Mouse (Mus musculus): ENCODE results near the gene Selenoi.
"Not testable (repeated sequence)": the region's sequence is repeated elsewhere in the genome, so short reads cannot be mapped to it uniquely, and the experiment has no call there.

Gene Selenoi

GRCm38 (mm10) chr5:30232271-30232971 lies at the start of gene Selenoi:
Gene Selenoi, plus strand, starts transcription at chr5:30232581.
- peak; percentile 98 to 99 for DNase-seq (ENCODE audit: low spot score in 2 of 2)

GRCm38 (mm10) chr5:30187687-30188485 lies 44.5 kb upstream of the Selenoi start:
- no peak for DNase-seq (ENCODE audit: low spot score in 2 of 2)

GRCm38 (mm10) chr5:30192452-30192851 lies 39.9 kb upstream of the Selenoi start:
- DNase-seq (ENCODE audit: low spot score in 2 of 2): no peak

DNA sequence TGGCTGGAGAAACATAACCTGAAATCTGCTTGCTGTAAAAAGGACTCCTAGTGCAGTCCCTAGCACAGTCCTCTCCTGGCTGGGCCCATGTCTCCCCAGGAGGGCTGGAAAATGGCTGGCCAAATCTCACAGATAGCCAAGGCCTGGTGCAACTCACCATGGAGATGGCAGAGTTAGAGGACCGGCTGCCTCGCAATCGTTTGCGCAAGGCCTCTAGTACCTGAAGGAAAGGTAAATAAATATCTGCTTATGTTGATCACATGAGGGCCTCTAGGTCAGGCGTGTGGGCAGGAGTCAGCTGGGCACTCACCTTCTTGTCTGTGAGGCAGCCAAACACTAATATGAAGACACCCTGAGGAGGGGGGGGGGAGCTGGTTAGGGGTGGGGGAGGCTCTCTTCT lies 37.0 kb upstream of the Selenoi start:
- no peak for DNase-seq (ENCODE audit: low spot score in 2 of 2)

DNA sequence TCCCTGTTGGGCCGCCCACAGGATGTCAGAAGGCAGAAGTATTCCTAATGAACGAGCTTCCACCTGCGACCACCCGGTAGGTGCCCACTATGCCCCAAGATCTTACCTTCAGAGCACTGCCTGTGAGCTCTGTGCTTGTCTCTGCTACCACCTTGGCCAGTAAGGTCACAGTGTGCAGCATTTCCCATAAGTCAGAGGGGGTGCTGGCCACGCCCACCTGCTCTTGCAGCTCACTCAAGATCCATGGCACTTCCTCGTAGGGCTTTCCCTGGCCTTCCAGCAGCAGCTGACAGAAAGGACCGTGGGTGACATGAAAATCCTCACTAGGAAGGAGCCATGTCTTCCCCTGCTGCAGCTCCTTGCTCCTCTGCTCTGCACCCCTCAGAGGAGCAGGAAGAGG lies 34.1 kb upstream of the Selenoi start:
- DNase-seq (ENCODE audit: low spot score in 2 of 2): no peak

DNA sequence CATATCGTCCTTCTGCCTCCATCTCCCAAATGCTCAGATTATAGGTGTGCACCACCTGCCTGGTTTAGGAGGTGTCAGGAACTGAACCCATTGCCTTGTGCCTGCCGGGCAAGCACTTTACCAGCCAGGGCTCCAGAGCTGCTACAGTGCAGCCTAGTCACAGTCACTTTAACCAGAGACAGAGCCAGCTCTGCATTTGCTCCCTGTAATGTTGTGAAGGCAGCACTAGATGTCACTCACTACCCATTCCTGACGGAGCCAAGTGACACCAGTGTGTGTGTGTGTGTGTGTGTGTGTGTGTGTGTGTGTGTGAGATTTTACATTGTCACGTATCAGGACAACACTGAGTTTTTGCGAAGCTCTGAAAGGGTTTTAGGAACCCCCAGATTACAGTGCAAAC lies 30.9 kb upstream of the Selenoi start:
- no peak for DNase-seq (ENCODE audit: low spot score in 2 of 2)

- no peak for DNase-seq (ENCODE audit: low spot score in 2 of 2)
Observed at GRCm38 (mm10) chr5:30202221-30202620, 30.2 kb upstream of the Selenoi start.

DNA sequence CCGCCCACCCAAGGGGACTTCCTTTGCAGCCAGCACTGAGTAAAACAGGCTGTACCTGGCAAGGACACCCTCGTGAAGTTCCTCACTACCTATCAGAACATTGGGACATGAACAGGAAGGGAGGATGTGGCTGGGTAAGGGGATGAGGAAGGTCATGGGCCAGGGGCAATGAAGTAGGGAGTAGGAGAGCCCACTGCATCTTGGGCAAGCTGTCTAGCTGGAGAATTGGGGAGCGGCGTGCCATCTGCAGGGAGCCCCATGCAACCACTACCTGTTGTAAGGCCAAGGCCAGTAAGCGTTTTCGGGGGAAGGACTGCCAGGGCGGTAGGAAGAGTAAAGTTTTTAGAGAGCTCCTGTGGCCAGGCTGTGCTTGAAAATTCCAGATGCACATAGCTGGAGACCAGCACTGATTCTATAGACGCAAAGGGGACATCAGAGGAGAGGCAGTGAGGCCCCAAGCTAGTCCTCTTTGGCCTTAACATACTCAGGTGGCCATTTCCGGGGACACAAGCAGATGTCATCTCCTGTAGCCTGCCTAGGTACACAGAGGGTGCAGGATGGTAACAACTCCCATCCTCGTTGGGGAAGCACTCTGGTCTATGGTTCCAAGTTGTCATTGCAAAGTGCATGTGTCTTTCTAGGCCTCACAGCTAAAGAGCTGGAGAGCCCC lies 29.0 kb upstream of the Selenoi start:
- no peak for DNase-seq (ENCODE audit: low spot score in 2 of 2)

GRCm38 (mm10) chr5:30204441-30204840 lies 27.9 kb upstream of the Selenoi start:
- DNase-seq (ENCODE audit: low spot score in 2 of 2): no peak

DNA sequence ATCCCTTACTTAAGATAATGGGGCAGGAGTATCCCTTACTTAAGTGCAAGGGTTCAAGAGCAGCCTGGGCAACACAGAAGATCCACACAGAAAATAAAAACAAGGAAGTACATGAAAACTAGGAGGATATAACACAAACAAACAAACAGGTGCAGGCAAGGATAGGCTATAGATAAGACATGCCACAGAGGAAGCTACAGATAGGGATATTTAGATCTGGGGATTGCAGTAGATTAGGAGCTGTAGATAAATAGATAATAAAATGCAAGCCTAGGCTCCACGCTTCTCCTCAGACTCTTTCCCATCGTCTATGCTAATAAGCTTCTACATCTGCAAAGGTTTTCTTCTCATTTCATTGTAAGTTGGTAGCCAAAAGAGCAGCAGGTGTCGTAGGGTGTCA lies 27.3 kb upstream of the Selenoi start:
- DNase-seq (ENCODE audit: low spot score in 2 of 2): no peak

DNA sequence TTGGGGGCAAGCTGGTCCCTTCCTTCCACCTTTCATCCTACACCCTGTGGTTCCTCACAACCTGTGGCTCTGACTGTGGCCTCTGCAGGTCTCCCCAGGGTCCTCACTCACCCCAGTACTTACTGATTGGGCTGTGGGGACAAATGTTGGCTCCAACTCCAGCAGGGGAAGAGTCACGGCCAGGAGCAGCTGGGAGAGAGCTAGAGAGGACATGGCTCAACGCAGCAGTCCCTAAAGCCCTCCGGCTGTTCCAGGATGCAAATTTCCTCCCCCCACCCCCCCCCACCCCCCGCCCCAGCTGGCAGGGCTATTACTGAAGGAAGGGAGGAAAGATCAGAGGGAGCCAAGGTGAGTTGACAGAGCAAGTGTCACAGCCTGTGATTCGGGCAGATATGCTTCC lies 26.9 kb upstream of the Selenoi start, which contains the start of gene Adgrf3:
Adgrf3 (minus strand) TSS at position 230 of the 400 bp plus-strand sequence.
- DNase-seq (ENCODE audit: low spot score in 2 of 2): no peak

DNA sequence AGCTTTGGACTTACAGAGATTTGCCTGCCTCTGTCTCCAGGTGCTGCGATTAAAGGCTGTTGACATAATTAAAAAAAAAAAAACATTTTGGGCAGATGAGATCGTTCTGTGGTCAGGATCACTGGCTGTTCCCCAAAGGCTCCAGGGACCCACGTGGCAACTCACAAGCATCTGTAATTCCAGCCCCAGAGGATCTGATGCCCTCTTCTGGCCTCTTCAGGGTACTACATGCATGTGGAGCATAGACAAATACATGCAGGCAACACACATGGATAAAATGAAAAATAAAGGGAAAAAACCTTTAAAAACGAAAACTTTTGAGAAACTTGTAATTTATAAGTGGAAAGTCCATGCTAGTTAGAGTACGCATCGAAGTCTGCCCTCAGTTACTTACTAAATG lies 25.1 kb upstream of the Selenoi start:
- no peak for DNase-seq (ENCODE audit: low spot score in 2 of 2)

DNA sequence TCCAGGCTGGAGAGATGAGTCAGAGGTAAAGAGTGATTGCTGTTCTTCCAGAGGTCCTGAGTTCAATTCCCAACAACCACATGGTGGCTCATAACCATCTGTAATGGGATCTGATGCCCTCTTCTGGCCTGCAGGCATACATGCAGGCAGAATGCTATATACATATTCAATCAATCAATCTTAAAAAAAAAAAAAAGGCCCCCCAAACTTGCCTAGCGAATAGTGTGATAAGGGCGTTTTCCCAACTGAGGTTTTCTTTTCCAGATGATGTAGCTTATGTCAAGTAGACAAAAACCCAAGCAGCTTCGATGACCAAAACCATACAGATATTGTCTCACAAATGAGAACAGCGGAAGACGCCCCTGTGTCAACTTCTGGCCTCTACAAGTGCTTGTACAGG lies 21.6 kb upstream of the Selenoi start:
- DNase-seq (ENCODE audit: low spot score in 2 of 2): not testable (repeated sequence)

DNA sequence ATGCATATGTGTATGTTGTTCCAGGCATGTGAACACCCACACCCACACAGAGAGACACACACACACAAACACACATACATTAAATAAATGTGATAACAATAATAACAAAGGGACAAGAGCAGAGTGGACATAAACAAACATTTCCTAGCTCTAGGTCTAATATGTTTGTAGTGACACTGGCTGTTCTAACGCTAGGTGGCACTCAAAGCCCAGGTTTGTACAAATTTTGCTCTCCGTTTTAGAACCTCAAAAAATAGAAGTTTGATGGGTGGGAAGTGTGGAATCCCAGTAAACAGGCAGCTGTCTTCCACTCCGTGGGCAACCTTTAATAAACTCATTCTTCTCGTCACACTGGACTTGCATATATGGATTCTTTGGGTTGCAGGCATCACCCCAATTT lies 17.5 kb upstream of the Selenoi start:
- DNase-seq (ENCODE audit: low spot score in 2 of 2): peak in 1 of 2 experiments; percentile 45

DNA sequence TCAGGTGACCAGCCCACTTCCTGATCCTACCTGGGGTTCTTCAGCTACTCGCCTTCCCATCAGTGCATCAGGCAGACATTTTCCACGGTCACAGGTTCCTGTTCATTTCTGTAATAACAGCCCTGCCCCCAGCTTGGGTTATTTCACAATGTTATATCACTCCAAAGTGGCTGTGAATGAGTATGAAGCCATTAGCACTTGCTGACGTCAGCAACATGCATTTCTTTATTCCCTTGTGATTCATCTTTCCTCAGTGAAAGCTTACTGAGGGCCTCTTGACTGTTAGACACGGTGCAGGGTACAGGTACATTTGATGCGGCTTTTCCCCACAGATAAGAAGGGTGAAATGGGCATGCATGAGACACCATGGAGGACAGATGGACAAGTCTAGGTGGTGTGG lies 16.4 kb upstream of the Selenoi start:
- no peak for DNase-seq (ENCODE audit: low spot score in 2 of 2)

- DNase-seq (ENCODE audit: low spot score in 2 of 2): no peak
Observed at GRCm38 (mm10) chr5:30219715-30220114, 12.7 kb upstream of the Selenoi start.

DNA sequence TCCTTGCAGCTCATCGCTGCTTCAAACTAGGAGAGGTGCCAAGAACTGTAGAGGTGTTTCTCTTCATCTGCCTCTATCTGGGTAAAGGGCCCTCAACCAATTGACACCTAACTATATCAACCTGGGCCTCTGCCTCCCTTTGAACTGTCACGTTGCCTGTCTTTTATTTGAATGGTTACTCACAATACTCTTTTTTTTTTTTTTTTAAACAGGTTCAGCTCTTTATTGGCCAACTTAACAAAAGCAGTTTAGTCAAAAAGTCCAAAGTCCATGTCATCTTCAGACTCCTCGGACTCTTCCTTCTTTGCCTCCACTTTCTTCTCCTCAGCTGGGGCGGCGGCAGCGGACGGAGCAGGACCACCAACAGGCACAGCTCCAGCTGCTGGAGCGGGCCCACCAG lies 11.7 kb upstream of the Selenoi start:
- DNase-seq (ENCODE audit: low spot score in 2 of 2): no peak

GRCm38 (mm10) chr5:30222681-30223080 lies 9.7 kb upstream of the Selenoi start:
- no peak for DNase-seq (ENCODE audit: low spot score in 2 of 2)

- DNase-seq (ENCODE audit: low spot score in 2 of 2): no peak
Observed at GRCm38 (mm10) chr5:30230901-30231300, 1.5 kb upstream of the Selenoi start.

DNA sequence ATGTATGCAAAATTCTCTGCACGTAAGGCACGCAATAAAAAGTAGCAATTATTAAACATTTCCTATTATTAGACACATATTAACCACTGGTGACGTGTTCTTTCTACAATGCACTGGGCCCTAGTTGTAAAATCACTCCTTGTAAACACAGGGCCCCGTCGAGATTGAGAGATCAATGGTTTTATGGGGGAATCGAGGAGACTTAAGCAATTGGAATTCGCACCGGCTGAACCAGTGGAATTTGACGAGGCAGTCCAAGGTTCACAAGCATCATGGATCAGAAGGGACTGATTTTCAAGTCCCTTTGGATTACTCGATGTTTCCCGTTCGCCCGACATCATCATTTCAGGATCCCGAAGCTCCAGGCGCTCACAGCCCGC lies 500 bp upstream of the Selenoi start:
- DNase-seq (ENCODE audit: low spot score in 2 of 2): no peak

GRCm38 (mm10) chr5:30233042-30233441 lies 661 bp downstream of the Selenoi start:
- DNase-seq (ENCODE audit: low spot score in 2 of 2): no peak

- DNase-seq (ENCODE audit: low spot score in 2 of 2): no peak
Observed at GRCm38 (mm10) chr5:30233979-30234378, 1.6 kb downstream of the Selenoi start.

Measured in heart, adult 9 months (tissue).